Mouse (Mus musculus): Measurements from ENCODE around the gene Ctla4.

DNA sequence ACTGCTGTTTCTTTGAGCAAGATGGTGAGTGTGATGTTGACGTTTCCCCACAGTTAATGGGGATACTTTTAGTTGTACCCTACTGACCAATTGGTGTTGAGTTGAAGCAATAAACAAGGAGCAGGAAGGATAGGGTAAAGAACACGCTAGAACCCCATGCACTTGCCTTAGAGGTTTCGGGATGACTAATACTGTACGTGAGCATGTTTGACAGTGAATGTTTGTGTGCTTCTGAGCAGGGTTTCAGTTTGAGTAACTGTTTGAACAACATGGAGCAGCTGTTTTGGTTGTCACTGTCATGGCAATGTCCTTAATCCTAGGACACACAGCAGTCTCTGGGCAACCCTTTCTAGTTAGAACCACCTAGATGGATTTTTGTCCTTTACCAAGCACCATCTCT lies 26.5 kb downstream of the Ctla4 start:
- TF ChIP-seq CTCF (IDR thresholded peaks at IDR 0.05; ENCODE audit: borderline replicate concordance, insufficient read depth, low read length) (no peak), POLR2A (IDR thresholded peaks at IDR 0.05; ENCODE audit: low read depth, low read length) (no peak)
